Comparison of ENCODE assay signal across 9 mouse cellular contexts in the genomic region with DNA sequence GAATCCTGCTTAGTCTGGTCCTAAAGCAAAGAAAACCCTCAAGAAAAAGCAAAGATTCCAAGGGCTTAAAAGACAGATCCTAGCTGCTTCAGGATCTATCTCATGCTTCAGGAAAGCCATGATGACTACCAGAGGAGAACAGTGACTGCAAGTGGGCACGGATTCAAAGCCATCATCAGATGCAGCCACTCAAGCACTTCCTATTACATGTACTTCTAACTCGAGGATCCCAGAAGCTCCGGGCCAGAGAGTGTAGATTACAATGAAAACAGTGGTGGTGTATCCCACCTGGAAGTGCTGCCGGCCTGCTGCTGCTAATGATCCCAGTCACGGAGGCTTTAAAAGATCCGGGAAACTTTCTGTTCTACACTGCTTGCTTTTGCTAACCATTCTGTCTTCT. TPM values are rescaled to one million over a fixed set of nuclear protein-coding genes. Genes with fewer than 3 reads are reported as not detected.
DNase-seq lines count a peak whose midpoint lies in the region; ATAC-seq and TF ChIP-seq lines count a peak whose summit lies in the region.
"Had no signal": no experiment of that assay in that cellular context is flagged by ENCODE, and none has a peak within 500 bp of the region (broad histone marks: within the 10 kb centered on the region; RNA-seq: fewer than 3 reads in every experiment).

No protein-coding gene starts in this region.

- no peak for TF ChIP-seq POLR2A in embryonic fibroblast, embryonic 13.5 days (IDR thresholded peaks at IDR 0.05; ENCODE audit: low read depth, low read length)

- H3K9me3 ChIP-seq in intestine, embryonic 15.5 days: no peaks in the 10 kb centered on the region
- H3K9me3 ChIP-seq in midbrain, embryonic 11.5 days (ENCODE audit: control insufficient read depth, low read length): no peaks in the 10 kb centered on the region

- TF ChIP-seq CTCF in gastrocnemius, adult 2 months (IDR thresholded peaks at IDR 0.05): no peak
- no peak for TF ChIP-seq CTCF in embryonic fibroblast, embryonic 13.5 days (IDR thresholded peaks at IDR 0.05; ENCODE audit: borderline replicate concordance, insufficient read depth, low read length)

- H3K4me1 ChIP-seq in embryonic fibroblast, embryonic 13.5 days (ENCODE audit: control insufficient read depth, insufficient read depth, low read length): peaks cover 4% of the 10 kb centered on the region
- peaks cover 23% of the 10 kb centered on the region for H3K4me1 ChIP-seq in intestine, embryonic 15.5 days (replicated peaks)
- H3K4me1 ChIP-seq in midbrain, embryonic 11.5 days (ENCODE audit: control insufficient read depth, insufficient read depth, low read length): peaks cover 26% of the 10 kb centered on the region

- H3K27ac ChIP-seq in gastrocnemius, adult 2 months: peak overlapping the region; percentile 98
- no peak overlapping the region for H3K27ac ChIP-seq in embryonic fibroblast, embryonic 13.5 days (ENCODE audit: insufficient read depth, low read length)
- no peak overlapping the region for H3K27ac ChIP-seq in intestine, embryonic 15.5 days
- no peak overlapping the region for H3K27ac ChIP-seq in midbrain, embryonic 11.5 days (ENCODE audit: low read depth, low read length)
- H3K27ac ChIP-seq: heart, adult 2 months had no signal

- H3K36me3 ChIP-seq in intestine, embryonic 15.5 days: no peaks in the 10 kb centered on the region; the same call in 1 of the 2 replicates
- H3K36me3 ChIP-seq in midbrain, embryonic 11.5 days (ENCODE audit: control insufficient read depth, insufficient read depth, low read length): no peaks in the 10 kb centered on the region

- peak overlapping the region; percentile 4; the same call in 1 of the 2 replicates for H3K9ac ChIP-seq in intestine, embryonic 15.5 days
- H3K9ac ChIP-seq in midbrain, embryonic 11.5 days (ENCODE audit: low read length): peak overlapping the region; percentile 24; the same call in 1 of the 2 replicates

- no peak for ATAC-seq in intestine, embryonic 15.5 days
- ATAC-seq in midbrain, embryonic 11.5 days (ENCODE audit: low FRiP score): no peak
- ATAC-seq in granulocyte monocyte progenitor cell, adult 5-6 weeks (replicated peaks; ENCODE audit: poor library complexity, severe bottlenecking): no peak

- WGBS in intestine, embryonic 15.5 days: 10% methylated on average over 6 of the region's 6 CpGs
- 54% methylated on average over 6 of the region's 6 CpGs for WGBS in midbrain, embryonic 11.5 days

- intact Hi-C loops in gastrocnemius, adult 2 months (cut with DNase I): loop anchor here (10.0 kb wide), 1 partner anchor 399 kb away; no protein-coding TSS in a partner anchor
- intact Hi-C loops in left cerebral cortex, postnatal 4 days (cut with DNase I): no loop called here

- DNase-seq in gastrocnemius, adult 2 months: peak; percentile 61
- no peak for DNase-seq in gastrocnemius, postnatal 4 days (ENCODE audit: low spot score in 2 of 2)
- DNase-seq in midbrain, embryonic 11.5 days (ENCODE audit: low spot score, missing footprints): no peak
- no peak for DNase-seq in left cerebral cortex, postnatal 4 days
- DNase-seq in cerebellum, postnatal 4 days (ENCODE audit: low spot score in 2 of 2): no peak

- H3K27me3 ChIP-seq in intestine, embryonic 15.5 days (replicated peaks): no peaks in the 10 kb centered on the region
- H3K27me3 ChIP-seq in midbrain, embryonic 11.5 days (ENCODE audit: control insufficient read depth, insufficient read depth, low read length): no peaks in the 10 kb centered on the region

- peak overlapping the region; percentile 57 for H3K4me2 ChIP-seq in intestine, embryonic 15.5 days (replicated peaks)
- peak overlapping the region; percentile 48 for H3K4me2 ChIP-seq in midbrain, embryonic 11.5 days

- peak overlapping the region; percentile 28 for H3K4me3 ChIP-seq in gastrocnemius, adult 2 months
- H3K4me3 ChIP-seq in embryonic fibroblast, embryonic 13.5 days (ENCODE audit: insufficient read depth, low read length): peak overlapping the region; percentile 3
- peak overlapping the region; percentile 20 for H3K4me3 ChIP-seq in intestine, embryonic 15.5 days (replicated peaks)
- H3K4me3 ChIP-seq in midbrain, embryonic 11.5 days (ENCODE audit: low read depth, low read length): peak overlapping the region; percentile 6; the same call in 1 of the 2 replicates
- H3K4me3 ChIP-seq: heart, adult 2 months had no signal

RNA-seq across cellular contexts. Expression of gene Stt3b, which starts 4.0 kb away (rescaled TPM):
- 10 to 100 TPM; 66.0 to 96.1 TPM for total RNA-seq in gastrocnemius, adult 2 months (2021)
- 10 to 100 TPM; 79.9 to 86.1 TPM for total RNA-seq in gastrocnemius, postnatal 4 days (2021)
- polyA plus RNA-seq in embryonic fibroblast, embryonic 13.5 days (2011; ENCODE audit: insufficient read length, low read depth, missing spikeins): 124 and 136 TPM in 2 replicates
- 128 TPM in 2 replicates for polyA plus RNA-seq in intestine, embryonic 15.5 days (2015; fragmentation: Nextera tagmentation; extraction: Ambion mirVana)
- 107 and 112 TPM in 2 replicates for polyA plus RNA-seq in midbrain, embryonic 11.5 days (2014; fragmentation: Nextera tagmentation; extraction: Ambion mirVana)
- total RNA-seq in left cerebral cortex, postnatal 4 days (2021): 100 to 1,000 TPM; 110 to 112 TPM
- 91.1 and 97.6 TPM in 2 replicates for total RNA-seq in granulocyte monocyte progenitor cell, adult 5-6 weeks (2014; fragmentation: Nextera tagmentation)
- total RNA-seq in granulocyte monocyte progenitor cell, adult 5-6 weeks (2017): 127 and 130 TPM in 2 replicates
